Mouse (Mus musculus) lung, postnatal 14 days (tissue): ENCODE measurements around the gene Cd3eap.
A peak's percentile ranks its signal among the peaks of the same experiment; 100 is the strongest.

Source experiments
- DNase-seq: peaks from one replicate; pipeline ENCODE4 v3.0.0; 2021

Gene Cd3eap

DNA sequence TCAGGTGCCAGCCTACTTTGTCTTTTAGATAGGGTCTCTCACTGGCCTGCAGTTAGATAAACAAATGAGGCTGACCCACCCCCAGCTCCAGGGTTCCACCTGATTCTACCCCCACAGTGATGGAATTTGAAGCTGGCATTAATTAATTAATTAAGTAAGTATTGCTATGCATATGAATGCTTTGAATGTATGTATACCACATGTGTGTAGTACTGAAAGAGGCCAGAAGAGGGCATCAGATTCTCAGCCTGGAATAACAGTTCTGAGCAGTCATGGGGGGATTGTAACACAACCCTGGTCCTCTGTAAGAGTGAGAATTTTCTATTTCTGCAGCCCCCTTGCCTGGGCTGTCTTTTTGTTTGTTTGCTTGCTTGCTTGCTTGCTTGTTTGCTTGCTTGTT lies 30.9 kb downstream of the Cd3eap start:
- DNase-seq, result no peak

DNA sequence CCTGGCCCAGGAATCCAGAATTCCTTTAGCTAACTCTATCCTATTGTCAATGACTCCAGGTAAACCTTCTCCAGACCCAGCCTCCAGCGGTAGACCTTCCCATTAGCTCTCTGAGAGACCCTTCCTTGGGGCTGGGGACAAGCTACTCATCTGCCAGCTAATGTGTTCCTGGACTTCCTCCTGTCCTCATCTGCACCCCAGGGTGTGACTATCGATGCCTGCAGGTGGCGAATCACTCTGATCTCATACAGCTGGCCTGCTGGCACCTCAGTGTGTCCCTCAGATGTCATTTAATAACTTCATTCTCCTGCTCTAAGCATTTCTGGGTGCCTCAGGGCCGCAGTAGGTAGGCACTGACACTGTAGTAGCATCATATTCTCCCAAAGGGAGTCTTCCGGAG lies 31.5 kb downstream of the Cd3eap start:
- DNase-seq, result no peak

DNA sequence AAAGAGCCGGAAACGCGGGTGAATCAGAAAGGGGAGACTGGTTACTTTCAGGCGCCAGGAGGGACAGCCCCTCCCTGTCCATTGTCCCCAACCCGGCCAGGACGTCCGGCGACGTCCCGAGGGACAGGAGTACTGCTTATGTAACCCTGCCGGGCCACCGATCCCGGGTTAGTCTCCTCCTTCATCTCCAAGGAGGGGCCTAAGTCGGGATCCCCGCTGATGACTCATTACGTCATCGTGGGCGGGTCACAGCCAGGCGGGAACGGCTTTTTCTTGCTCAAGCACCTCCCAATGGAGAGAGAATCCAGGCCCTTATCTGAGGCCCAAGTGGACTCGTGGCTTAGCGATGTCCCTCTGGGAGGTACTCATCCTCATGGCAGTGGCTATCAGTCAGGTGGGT lies 32.2 kb downstream of the Cd3eap start:
- peak; percentile 96 for DNase-seq

DNA sequence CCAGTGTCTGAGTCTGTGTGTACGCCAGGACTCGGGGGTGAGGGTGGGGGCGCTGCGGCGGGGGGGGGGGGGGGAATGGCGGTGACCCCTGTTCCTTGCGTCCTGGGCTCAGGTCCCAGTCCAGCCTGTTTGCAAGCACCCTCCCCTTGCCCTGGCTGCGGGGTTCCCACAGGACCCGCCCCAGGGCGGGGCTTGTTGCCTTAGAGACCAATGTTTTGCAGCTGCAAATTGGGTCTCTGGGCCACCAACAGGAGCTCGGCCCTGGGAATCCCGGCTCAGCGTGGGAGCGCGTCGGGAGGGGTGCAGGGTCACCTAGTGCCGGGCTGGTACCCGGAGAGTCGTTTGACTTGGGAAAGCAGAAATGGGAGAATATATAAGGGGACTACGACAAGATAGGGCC lies 32.9 kb downstream of the Cd3eap start:
- peak; percentile 94 for DNase-seq

GRCm38 (mm10) chr7:19325262-19326199 lies 33.8 kb downstream of the Cd3eap start:
- DNase-seq, result no peak

DNA sequence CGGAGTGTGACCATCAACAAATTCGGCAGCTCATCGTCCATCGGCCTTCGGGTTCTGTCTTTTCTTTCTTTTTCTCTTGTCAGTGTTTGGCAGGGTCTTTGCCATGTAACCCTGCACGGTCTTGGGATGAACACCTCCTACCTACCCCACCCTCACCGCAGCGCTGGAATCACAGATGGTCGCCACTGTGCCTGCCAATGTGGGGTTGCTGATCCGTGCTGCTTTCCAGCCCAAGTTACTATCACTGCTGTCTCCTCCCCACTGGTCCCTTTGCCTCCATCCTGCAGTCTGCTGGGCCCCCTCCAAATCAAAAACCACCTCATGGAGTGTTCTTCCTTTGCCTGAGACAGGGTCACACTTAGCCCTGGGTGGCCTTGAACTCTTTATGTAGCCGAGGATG lies 35.1 kb downstream of the Cd3eap start:
- DNase-seq, result no peak

GRCm38 (mm10) chr7:19322489-19322888 lies 36.8 kb downstream of the Cd3eap start:
- no peak for DNase-seq

GRCm38 (mm10) chr7:19321464-19321863 lies 37.8 kb downstream of the Cd3eap start:
- no peak for DNase-seq

DNA sequence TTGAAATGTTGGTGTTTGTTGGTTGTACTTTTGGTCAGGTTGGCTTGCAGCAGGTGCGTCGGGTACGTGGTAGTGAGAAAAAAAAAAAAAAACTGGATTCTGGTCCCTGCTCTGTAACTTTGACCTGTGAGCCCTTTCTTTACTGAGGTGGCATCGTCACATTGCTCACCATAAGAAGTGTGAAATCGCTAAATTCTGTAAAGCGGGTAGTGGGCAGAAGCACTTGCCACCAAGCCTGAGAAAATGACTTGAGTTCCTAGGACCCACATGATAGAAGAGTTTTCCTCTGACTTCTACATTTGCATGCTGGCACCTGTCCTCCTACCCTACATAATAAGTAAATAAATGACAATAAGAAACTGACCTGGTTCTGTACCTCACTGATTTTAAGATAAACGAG lies 38.6 kb downstream of the Cd3eap start:
- no peak for DNase-seq

GRCm38 (mm10) chr7:19319906-19320305 lies 39.4 kb downstream of the Cd3eap start:
- peak; percentile 98 for DNase-seq

- no peak for DNase-seq
Observed at GRCm38 (mm10) chr7:19319458-19319857, 39.8 kb downstream of the Cd3eap start.

DNA sequence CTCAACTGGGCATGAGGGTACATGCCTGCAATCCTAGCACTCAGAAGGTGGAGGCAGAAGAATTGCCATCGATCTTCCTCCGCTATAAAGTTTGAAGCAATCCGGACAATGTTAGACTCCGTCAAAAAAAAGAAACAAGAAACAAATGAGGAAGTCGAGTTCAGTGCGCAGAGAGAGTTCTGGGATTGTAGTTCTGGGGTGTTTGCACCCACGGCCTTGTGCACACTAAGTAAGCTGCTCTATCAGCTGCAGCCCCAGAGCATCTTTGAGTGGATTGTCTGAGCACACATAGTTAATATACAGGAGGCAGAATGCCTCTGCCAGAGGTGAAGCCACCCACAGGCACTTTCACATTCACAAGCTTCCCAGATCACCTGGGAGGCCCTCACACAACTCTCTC lies 40.6 kb downstream of the Cd3eap start:
- no peak for DNase-seq

DNA sequence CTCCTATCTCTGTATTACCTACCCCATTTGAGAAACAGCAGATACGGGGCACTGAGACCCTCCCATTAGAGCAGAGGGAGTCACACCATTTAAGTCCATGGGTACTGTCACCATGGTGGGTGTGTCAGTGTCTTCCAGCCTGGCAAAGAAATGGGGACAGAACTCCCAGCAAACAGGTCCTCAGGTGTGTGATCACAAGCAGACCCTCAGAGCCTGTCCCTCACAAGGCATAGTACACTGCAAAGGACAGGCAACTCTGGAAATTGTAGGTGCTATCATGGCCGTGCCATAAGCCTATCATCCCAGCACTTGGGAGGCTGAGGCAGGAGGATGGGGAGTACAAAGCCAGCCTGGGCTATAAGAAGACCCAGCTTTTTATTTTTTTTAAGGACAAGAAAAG lies 41.1 kb downstream of the Cd3eap start:
- DNase-seq, result no peak

- peak; percentile 49 for DNase-seq
Observed at GRCm38 (mm10) chr7:19316451-19317161, 42.7 kb downstream of the Cd3eap start.

- no peak for DNase-seq
Observed at GRCm38 (mm10) chr7:19314033-19314432, 45.2 kb downstream of the Cd3eap start.

DNA sequence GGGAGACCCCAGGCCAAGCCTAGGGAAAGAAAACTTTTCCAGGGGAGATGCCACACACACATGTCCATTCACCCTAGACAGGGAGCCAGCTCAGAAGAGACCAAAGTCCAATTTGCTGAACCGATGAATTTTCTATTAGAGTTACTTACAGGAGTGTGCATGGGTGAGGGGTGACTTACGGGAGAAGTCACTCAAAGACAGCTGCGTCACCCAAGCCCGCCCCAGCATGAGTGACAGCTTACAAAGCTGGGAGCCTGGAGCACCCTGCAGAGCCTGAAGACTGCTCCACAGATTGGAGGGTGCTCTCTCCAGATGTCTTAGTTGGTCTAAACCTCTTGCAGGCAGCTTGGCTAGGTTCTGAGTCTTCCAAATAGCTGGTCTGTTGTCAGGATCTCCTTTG lies 47.3 kb downstream of the Cd3eap start:
- DNase-seq, result no peak

GRCm38 (mm10) chr7:19309884-19310641 lies 49.2 kb downstream of the Cd3eap start, which contains the start of gene Fosb:
Gene Fosb, minus strand, starts transcription at chr7:19310051.
- DNase-seq, result peak; percentile 97

DNA sequence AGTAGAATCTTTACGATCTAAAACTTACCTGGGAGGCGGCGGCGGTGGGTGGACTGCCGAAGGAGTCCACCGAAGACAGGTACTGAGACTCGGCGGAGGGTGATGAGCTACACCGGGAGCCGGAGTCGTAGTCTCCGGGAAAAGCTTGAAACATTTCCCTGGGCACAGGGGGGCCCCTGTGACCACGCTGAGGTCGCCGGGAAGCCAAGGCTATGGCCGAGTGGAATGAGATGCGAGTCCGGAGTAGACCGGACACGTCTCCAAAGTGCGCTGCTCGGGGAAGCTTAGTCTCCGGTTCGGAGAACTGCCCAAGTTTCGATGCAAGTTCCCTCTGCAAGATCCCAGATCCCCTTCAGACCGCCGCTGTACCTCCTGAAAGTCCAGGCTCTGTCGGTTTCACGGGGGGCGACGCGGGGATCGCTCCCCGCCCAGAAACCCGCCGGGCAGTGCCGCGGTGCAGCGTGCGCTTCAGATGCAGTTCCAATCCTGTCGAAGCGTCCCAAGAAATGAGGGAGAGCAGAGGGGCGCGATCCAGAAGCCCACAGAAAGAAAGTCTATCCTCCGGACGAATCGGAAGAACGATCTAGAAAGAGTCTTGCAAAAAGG lies 49.9 kb downstream of the Cd3eap start:
- no peak for DNase-seq

GRCm38 (mm10) chr7:19308454-19309277 lies 50.6 kb downstream of the Cd3eap start:
- peak; percentile 96 for DNase-seq

DNA sequence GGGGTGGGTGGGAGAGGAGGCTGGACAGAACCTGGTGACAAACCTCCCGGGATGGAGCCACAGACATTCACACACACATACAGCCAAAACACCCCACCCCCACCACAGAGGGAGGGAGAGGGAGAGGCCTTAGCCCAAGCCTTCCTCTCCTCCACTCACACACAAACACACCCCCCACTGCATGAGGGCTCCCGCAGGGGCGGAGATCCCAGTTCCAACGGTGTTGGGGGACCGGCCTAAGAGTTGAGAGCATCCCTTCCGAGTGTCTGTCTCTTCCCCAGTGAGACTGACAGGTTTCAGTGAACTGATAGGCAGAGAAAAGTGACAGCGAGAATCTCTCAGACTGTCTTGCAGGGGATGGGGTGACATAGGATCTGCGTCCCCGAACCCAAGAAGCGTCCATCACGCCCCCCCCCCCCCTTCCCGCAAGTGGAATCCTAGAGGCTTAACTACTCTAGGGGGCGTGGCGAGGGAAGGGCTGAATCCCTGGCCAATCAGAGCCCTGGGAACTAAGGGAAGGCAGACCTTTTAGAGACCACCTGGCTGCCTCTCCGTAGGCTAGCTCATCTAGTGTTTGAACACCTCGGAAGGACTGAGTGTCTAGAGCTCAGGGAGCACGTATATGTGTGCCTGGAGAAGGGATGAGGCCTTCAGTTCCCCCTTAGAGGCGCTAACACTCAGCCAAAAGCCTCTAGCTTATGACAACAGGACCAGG lies 51.4 kb downstream of the Cd3eap start:
- peak; percentile 82 for DNase-seq
